Mouse (Mus musculus) c-Kit-negative CD71-positive TER-119-positive erythroid progenitor cells, embryonic 14.5 days (primary cell): ENCODE data around the gene Metap1d.

ENCODE experiments used
- DNase-seq: peaks from one replicate; pipeline ENCODE4 v3.0.0-alpha.2; 2013; ENCODE audit warnings: low read depth, low spot score

Metap1d gene

GRCm38 (mm10) chr2:71526595-71527322 lies 73.7 kb downstream of the Metap1d start:
- DNase-seq: no peak

GRCm38 (mm10) chr2:71527323-71528013 lies 74.4 kb downstream of the Metap1d start:
- DNase-seq: no peak

GRCm38 (mm10) chr2:71528014-71528713 lies 75.1 kb downstream of the Metap1d start, which contains the start of gene Dlx1:
Gene Dlx1 (plus strand): TSS chr2:71528113.
- DNase-seq: no peak

GRCm38 (mm10) chr2:71528714-71529510 lies 75.8 kb downstream of the Metap1d start:
- no peak for DNase-seq

- DNase-seq: no peak
Observed at GRCm38 (mm10) chr2:71529511-71530351, 76.7 kb downstream of the Metap1d start.

- DNase-seq: no peak
Observed at GRCm38 (mm10) chr2:71530391-71531123, 77.5 kb downstream of the Metap1d start.

GRCm38 (mm10) chr2:71531124-71531590 lies 78.1 kb downstream of the Metap1d start:
- no peak for DNase-seq

GRCm38 (mm10) chr2:71531990-71532970 lies 79.2 kb downstream of the Metap1d start:
- DNase-seq: no peak

- no peak for DNase-seq
Observed at GRCm38 (mm10) chr2:71533094-71533493, 80.0 kb downstream of the Metap1d start.

GRCm38 (mm10) chr2:71534242-71535052 lies 81.4 kb downstream of the Metap1d start:
- no peak for DNase-seq

GRCm38 (mm10) chr2:71540611-71541417 lies 87.7 kb downstream of the Metap1d start:
- DNase-seq: no peak

- no peak for DNase-seq
Observed at GRCm38 (mm10) chr2:71541418-71542226, 88.5 kb downstream of the Metap1d start.

GRCm38 (mm10) chr2:71542227-71542815 lies 89.2 kb downstream of the Metap1d start:
- DNase-seq: no peak

- no peak for DNase-seq
Observed at GRCm38 (mm10) chr2:71542816-71543301, 89.8 kb downstream of the Metap1d start.

- DNase-seq: no peak
Observed at GRCm38 (mm10) chr2:71543531-71543930, 90.5 kb downstream of the Metap1d start.

GRCm38 (mm10) chr2:71543948-71544347 lies 90.9 kb downstream of the Metap1d start:
- DNase-seq: no peak
